Mouse (Mus musculus): ENCODE data around the gene Zbtb25. TPM values are rescaled to one million over a fixed set of nuclear protein-coding genes. Genes with fewer than 3 reads are reported as not detected.

Gene Zbtb25
- 10 to 100 TPM; 13.6 to 19.7 TPM for total RNA-seq (2021)
- long read RNA-seq, experiment 1, partial matches to known transcripts = 1 of 12 reads
- long read RNA-seq, experiment 1, other reads (novel, unspliced or antisense) = 6 of 12 reads
- long read RNA-seq, experiment 2, transcript Zbtb25-204 (3 exons, 1,672 nt) = major isoform, 7 of 23 reads
- long read RNA-seq, experiment 2, partial matches to known transcripts = 1 of 23 reads
- long read RNA-seq, experiment 2, other reads (novel, unspliced or antisense) = 11 of 23 reads

DNA sequence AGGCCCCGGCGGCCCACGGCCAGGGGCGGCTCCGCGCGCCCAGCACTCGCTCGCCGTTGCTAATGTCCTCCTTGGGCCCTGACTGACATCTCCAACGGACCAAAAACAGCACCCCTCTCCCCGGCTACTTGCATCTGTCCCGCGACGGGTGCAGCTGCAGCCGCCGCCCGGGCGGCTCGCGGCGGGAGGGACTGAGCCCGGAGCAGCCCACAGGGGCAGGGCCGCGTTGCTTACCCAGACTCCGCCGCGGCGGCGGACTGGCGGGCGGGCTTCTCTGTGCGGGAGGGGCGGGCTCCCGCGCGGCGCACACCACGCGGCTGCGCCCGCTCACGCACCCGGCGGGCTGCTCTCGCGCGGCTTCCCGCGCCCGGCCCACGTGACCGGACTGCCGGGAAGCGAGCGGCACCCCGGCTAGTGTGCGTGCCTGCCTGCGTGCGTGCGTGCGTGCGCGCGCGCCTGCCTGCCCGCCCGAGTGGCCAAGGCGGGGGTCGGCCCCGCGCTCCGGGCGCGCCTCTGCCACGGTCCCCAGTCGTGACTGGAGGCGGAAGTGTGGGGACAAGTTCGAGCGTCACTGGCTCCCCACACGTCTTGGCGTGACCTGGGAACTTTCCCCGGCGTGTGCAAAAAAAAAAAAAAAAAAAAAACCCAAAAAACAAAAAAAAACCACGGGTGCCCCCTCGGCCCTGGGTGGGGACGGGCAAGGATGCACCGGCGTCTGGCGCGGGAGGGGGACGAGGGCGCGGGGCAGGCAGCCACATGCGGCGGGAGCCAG is at the start of gene Zbtb25:
Gene Zbtb25 (minus strand): TSS at position 397 of the 772 bp plus-strand sequence.
- peak; percentile 81 to 86 for DNase-seq (ENCODE audit: low spot score in 2 of 2)

- no peak for DNase-seq (ENCODE audit: low spot score in 2 of 2)
Observed at GRCm38 (mm10) chr12:76418346-76418745, 48.9 kb upstream of the Zbtb25 start.

DNA sequence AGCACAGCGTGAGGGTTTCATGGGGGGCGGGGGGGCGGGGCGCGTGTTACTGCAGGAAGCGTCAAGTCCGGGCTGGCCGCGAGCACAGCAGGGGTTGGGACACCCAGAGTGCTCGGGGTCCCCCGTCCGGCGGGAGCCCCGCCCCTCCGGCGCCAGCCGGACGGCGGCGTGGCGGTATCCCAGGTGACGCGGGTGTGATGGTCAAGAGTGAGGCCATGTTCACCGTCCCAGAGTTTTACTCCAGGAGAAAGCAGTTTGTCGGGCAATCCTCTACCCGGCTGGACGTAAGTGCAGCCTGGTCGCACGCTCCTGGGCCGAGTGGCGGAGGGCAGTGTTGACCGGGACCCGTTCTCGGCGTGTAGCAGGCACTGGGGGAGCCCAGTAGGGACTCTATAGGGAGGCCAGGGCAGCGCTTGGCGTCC is 48.0 kb upstream of the Zbtb25 start, which contains the start of gene Ppp1r36:
Gene Ppp1r36 (plus strand): TSS at position 106 of the 422 bp plus-strand sequence.
- DNase-seq (ENCODE audit: low spot score in 2 of 2) = peak in 1 of 2 experiments; percentile 18

DNA sequence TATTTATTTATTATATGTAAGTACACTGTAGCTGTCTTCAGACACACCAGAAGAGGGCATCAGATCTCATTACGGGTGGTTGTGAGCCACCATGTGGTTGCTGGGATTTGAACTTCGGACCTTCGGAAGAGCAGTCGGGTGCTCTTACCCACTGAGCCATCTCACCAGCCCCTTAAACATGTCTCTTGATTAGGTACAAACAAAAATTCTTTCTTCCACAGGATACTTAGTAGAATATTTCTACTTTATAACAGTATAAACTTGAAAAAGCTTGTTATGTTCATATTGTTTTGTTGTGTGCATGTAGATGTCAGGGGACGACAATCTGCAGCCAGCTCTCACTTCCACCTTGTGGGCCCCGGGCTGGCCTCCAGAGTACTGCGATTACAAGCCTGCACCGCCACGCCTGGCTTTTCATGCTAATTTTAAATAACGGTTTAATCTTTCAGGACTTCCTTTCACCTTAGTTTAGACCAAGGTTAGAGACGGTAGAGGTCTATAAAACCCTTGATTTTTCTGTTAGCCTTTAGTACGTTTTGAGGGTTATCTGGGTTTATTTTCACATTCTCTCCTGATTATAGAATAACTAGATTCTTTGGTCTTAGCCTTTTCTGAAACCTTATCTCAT is 46.1 kb upstream of the Zbtb25 start:
- no peak for DNase-seq (ENCODE audit: low spot score in 2 of 2)

- no peak for DNase-seq (ENCODE audit: low spot score in 2 of 2)
Observed at GRCm38 (mm10) chr12:76409166-76409565, 39.8 kb upstream of the Zbtb25 start.

DNA sequence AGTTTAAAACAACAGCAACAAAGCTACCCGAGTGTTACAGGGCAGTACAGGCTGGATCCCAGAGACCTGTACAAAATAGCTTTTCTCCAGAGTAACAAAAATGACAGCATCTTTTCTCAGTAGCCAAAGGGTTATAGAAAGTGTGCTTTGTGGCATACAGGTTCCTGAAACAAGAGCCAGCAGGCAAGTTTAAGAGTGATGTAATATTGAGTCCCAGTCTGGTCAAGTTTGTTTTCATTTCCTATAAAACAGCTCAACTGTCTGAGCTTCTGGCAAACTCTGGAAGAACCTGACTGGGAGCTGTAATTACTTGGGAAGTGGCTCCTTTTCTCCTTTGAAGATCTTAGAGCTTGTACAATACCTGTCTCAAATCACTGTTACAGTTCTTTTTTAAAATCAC is 37.8 kb upstream of the Zbtb25 start:
- no peak for DNase-seq (ENCODE audit: low spot score in 2 of 2)

GRCm38 (mm10) chr12:76405971-76406370 is 36.6 kb upstream of the Zbtb25 start:
- DNase-seq (ENCODE audit: low spot score in 2 of 2) = no peak

DNA sequence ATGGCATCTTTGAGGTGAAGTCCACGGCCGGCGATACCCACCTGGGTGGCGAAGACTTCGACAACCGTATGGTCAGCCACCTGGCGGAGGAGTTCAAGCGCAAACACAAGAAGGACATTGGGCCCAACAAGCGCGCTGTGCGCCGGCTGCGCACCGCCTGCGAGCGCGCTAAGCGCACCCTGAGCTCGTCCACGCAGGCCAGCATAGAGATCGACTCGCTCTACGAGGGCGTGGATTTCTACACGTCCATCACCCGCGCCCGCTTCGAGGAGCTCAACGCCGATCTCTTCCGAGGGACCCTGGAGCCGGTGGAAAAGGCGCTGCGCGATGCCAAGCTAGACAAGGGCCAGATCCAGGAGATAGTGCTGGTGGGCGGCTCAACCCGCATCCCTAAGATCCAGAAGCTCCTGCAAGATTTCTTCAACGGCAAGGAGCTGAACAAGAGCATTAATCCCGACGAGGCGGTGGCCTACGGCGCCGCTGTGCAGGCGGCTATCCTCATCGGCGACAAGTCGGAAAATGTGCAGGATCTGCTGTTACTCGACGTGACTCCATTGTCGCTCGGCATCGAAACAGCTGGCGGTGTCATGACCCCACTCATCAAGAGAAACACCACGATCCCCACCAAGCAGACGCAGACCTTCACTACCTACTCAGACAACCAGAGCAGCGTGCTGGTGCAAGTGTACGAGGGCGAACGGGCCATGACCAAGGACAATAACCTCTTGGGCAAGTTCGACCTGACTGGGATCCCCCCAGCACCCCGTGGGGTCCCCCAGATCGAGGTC is 36.0 kb upstream of the Zbtb25 start:
- DNase-seq (ENCODE audit: low spot score in 2 of 2) = peak in 1 of 2 experiments; percentile 28

DNA sequence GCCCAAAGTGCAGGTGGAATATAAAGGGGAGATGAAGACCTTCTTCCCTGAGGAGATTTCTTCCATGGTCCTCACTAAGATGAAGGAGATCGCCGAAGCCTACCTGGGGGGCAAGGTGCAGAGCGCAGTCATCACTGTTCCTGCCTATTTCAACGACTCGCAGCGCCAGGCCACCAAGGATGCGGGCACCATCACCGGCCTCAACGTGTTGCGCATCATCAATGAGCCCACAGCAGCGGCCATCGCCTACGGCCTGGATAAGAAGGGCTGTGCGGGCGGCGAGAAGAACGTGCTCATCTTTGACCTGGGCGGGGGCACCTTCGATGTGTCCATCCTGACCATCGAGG is 35.4 kb upstream of the Zbtb25 start:
- no peak for DNase-seq (ENCODE audit: low spot score in 2 of 2)

DNA sequence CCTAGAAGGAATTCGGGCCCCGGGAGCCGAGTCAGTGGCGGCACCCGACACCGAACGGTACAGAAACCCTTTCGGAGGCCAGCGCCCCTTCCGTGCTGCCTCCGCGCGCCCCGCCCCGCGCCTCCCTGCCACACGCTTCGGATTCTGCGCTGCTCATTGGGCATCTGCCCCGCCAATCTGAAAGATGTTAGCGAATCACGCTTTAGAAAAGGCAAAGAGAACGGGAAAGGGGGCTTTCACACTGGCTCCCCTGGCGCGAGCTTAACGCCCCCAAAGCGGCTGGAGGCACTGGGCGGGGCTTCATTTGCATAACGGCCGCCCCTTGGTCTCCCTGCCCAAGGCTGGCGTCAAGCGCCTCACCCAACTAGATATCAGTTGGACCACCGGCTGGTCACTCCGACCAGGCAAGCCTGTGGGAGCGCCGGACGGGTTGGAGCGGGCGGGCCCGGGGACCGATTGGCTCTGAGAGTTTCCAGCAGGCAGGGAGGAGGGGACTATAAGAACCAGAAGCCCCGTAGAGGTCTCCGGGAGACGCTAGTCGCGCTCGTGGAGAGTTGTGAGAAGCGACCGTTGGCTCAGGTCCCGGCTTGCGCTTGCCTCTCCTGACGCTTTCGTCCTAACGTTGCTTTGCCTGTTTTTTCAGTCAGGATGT is 34.6 kb upstream of the Zbtb25 start, which contains the start of gene Hspa2:
Gene Hspa2 (plus strand): TSS at position 291 of the 652 bp plus-strand sequence.
- peak; percentile 97 to 100 for DNase-seq (ENCODE audit: low spot score in 2 of 2)

GRCm38 (mm10) chr12:76402991-76403885 is 33.8 kb upstream of the Zbtb25 start:
- no peak for DNase-seq (ENCODE audit: low spot score in 2 of 2)

DNA sequence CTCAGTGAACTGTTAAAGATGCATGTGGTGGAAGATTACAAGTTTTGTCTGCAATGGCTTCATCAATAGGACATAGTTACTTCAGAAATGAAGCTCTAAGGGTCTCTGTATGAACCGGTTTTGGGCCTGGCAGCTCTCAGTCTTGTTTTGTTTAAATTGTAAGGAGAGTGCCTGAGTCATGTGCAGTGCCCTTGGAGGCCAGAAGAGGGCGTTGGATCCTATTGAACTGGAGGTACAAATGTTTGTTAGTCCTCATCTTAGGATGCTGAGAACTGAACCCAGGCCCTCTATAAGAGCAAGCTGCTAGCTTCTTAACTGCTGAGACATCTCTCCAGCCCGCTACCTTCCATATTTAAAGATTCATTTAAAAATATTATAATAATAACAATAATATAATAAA is 32.3 kb upstream of the Zbtb25 start:
- no peak for DNase-seq (ENCODE audit: low spot score in 2 of 2)

DNA sequence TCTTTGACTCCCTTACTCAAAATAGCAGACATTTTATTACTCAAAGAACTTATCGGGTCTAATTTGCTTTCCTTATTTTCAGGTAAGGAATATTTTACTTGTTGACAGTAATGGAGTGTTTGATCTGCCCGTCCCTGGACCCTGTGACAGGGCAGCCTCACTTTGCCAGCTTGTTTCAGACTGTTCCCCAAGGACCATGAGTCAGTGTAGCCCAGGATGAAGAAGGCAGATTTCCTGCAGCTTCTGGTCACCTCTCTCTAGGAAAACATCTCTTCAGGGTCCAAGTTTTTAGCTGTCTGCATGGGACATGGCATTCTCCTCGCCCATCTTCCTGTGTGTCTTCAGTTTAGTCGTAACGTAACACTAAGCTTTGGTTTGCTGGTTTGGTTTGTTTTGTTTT is 27.9 kb upstream of the Zbtb25 start:
- no peak for DNase-seq (ENCODE audit: low spot score in 2 of 2)

DNA sequence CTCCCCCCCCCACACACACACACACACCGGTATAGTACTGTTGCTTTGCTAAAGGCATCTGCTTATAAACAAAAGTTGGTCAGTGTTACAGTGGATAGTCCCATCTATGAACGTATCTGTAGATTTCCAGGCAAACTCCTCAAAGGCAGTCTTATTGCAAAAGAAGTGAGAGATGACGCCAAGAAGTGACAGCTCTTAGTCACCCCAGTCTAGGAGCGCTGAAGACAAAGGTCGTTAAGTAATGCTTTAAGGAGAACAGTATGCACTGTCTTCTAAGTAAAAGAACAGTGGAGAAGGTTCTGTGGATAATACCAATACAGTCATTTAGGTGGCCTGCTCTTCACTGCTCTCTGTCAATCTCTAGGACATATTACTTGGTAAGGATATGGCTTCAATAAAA is 23.6 kb upstream of the Zbtb25 start:
- DNase-seq (ENCODE audit: low spot score in 2 of 2) = no peak

DNA sequence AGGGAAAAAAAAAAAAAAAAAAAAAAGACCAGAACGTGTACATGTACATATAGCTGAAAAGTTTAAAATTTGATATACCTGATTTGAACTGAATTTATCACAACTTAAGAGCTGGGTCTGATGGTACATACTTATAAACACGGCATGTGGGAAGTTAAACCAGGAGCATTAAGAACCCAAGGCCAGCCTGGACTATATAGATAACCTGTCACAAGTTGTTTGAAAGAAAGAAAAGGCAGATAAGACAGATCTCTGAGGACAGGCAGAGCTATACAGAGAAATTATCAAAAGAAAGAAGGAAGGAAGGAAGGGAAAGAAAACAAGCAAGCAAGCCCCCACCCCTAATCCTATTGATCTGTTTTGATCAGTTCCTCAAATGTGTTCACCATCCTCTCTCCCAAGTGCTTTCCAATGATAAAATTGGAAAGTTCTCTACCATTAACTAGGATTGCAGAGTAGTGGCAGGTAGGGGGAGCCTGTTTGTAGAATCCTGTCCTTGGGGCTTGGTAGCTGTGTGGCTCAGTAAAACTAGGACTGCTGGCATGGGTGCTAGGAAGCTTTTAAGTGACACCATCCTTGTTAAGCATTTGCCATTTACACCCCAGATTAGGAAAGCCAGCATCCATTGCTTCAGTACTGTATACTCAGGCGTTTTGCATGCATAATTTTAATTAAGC is 22.3 kb upstream of the Zbtb25 start:
- no peak for DNase-seq (ENCODE audit: low spot score in 2 of 2)

DNA sequence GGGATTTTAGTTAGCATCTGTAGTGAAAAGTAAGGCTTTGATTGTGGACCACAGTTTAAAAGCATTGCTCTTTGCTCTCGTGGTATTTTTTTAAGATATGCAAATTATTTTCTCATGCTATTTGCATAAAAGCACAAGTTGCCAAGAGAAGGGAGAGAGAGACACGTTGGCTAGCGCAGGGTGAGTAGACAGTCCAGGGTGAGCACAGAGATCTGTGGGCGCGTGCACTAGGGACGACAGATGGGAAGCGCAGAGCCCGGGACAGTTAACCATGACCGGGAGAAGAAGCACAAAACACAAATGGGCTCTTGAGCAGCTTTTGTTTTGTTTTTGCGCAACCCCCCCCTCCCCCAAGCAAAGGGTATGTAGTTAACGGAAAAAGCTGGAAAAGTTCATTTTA is 19.4 kb upstream of the Zbtb25 start:
- no peak for DNase-seq (ENCODE audit: low spot score in 2 of 2)

- no peak for DNase-seq (ENCODE audit: low spot score in 2 of 2)
Observed at GRCm38 (mm10) chr12:76385342-76385741, 15.9 kb upstream of the Zbtb25 start.

GRCm38 (mm10) chr12:76380151-76380550 is 10.7 kb upstream of the Zbtb25 start:
- DNase-seq (ENCODE audit: low spot score in 2 of 2) = no peak

DNA sequence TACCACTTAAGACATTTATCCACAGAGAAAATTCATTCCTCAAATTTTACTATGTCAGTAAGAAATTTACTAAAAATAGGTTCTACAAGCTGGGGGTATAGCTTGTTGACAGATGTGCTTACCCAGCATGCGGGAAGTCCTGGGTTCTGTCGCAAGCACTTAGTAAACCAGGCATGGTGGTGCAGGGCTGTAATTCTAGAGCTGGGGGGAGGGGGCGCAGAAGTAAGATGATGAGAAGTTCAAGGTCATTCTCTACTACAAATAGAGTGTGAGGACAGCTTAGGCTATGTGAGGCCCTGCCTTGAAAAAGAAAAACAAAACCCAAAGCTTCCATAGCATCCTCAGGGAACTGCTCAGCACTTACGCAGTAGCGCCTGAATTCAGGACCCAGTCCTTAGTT is 9.2 kb upstream of the Zbtb25 start:
- DNase-seq (ENCODE audit: low spot score in 2 of 2) = no peak

Measured in gastrocnemius, postnatal 4 days (tissue).